ENCODE assay signal across 31 mouse cellular contexts in genomic region chr9:47059339-47060005, GRCm38 (mm10).
DNase-seq lines count a peak whose midpoint lies in the region; ATAC-seq and TF ChIP-seq lines count a peak whose summit lies in the region.
"Had no signal": no experiment of that assay in that cellular context is flagged by ENCODE, and none has a peak within 500 bp of the region (broad histone marks: within the 10 kb centered on the region; RNA-seq: fewer than 3 reads in every experiment).

No protein-coding gene starts in this region.

- H3K4me1 ChIP-seq in midbrain, embryonic 11.5 days (ENCODE audit: control insufficient read depth, insufficient read depth, low read length) = no peaks in the 10 kb centered on the region
- no peaks in the 10 kb centered on the region for H3K4me1 ChIP-seq in midbrain, embryonic 16.5 days (ENCODE audit: control insufficient read depth, insufficient read depth, low read length)
- no peaks in the 10 kb centered on the region for H3K4me1 ChIP-seq in embryonic facial prominence, embryonic 11.5 days (ENCODE audit: control insufficient read depth, insufficient read depth, low read length)
- H3K4me1 ChIP-seq: embryonic facial prominence, embryonic 12.5 days; embryonic facial prominence, embryonic 15.5 days; heart, embryonic 15.5 days had no signal

- ATAC-seq in midbrain, embryonic 11.5 days (ENCODE audit: low FRiP score) = no peak
- no peak for ATAC-seq in midbrain, embryonic 16.5 days
- ATAC-seq in embryonic facial prominence, embryonic 11.5 days (replicated peaks; ENCODE audit: insufficient number of reproducible peaks, low FRiP score, low TSS enrichment, low read depth) = no peak
- ATAC-seq: forebrain, embryonic 14.5 days; forebrain, postnatal 0 days; hindbrain, postnatal 0 days; inflammation-experienced regulatory T-cells, adult 6 months; intestine, embryonic 16.5 days; Patski had no signal

- no peak overlapping the region for H3K27ac ChIP-seq in midbrain, embryonic 11.5 days (ENCODE audit: low read depth, low read length)
- H3K27ac ChIP-seq in midbrain, embryonic 16.5 days (ENCODE audit: low read length) = no peak overlapping the region
- H3K27ac ChIP-seq in embryonic facial prominence, embryonic 11.5 days (replicated peaks; ENCODE audit: low read depth, low read length) = no peak overlapping the region
- H3K27ac ChIP-seq in layer of hippocampus, adult 2 months = no peak overlapping the region
- H3K27ac ChIP-seq: embryonic facial prominence, embryonic 12.5 days; embryonic facial prominence, embryonic 15.5 days; gastrocnemius, adult 2 months; heart, adult 2 months; heart, embryonic 15.5 days; hindbrain, embryonic 14.5 days; hindbrain, postnatal 0 days had no signal

- H3K9ac ChIP-seq in midbrain, embryonic 11.5 days (ENCODE audit: low read length) = no peak overlapping the region
- no peak overlapping the region for H3K9ac ChIP-seq in midbrain, embryonic 16.5 days (ENCODE audit: low read depth, low read length)
- no peak overlapping the region for H3K9ac ChIP-seq in embryonic facial prominence, embryonic 11.5 days (replicated peaks; ENCODE audit: low read length)
- H3K9ac ChIP-seq: embryonic facial prominence, embryonic 12.5 days; embryonic facial prominence, embryonic 15.5 days; forebrain, postnatal 0 days; heart, embryonic 15.5 days; hindbrain, embryonic 14.5 days had no signal

- peak; percentile 17 for DNase-seq in embryo, embryonic 11 days
- DNase-seq in embryo, embryonic 10 days (ENCODE audit: low spot score) = no peak
- DNase-seq in midbrain, embryonic 11.5 days (ENCODE audit: low spot score, missing footprints) = peak; percentile 69
- peak; percentile 33 for DNase-seq in embryonic facial prominence, embryonic 11.5 days (ENCODE audit: low spot score)
- no peak for DNase-seq in layer of hippocampus, adult 2 months (ENCODE audit: low spot score in 2 of 2)
- no peak for DNase-seq in kidney, adult 8-10 months
- DNase-seq: adrenal gland, postnatal 10 days; adrenal gland, postnatal 36 days; B cell, adult 2 months; cerebellum, adult 18-20 months; cerebellum, adult 9-11 months; cerebellum, postnatal 25 days; forebrain, postnatal 0 days; gastrocnemius, adult 2 months; gastrocnemius, postnatal 14 days; heart, adult 2 months; heart, postnatal 14 days; heart, postnatal 4 days had no signal

- H3K9me3 ChIP-seq in midbrain, embryonic 11.5 days (ENCODE audit: control insufficient read depth, low read length) = no peaks in the 10 kb centered on the region
- no peaks in the 10 kb centered on the region for H3K9me3 ChIP-seq in midbrain, embryonic 16.5 days (replicated peaks; ENCODE audit: control insufficient read depth, low read length, poor library complexity, severe bottlenecking)
- H3K9me3 ChIP-seq in embryonic facial prominence, embryonic 11.5 days (replicated peaks; ENCODE audit: control insufficient read depth, low read length) = no peaks in the 10 kb centered on the region
- H3K9me3 ChIP-seq: embryonic facial prominence, embryonic 12.5 days; embryonic facial prominence, embryonic 15.5 days; heart, embryonic 15.5 days had no signal

- no peaks in the 10 kb centered on the region for H3K36me3 ChIP-seq in midbrain, embryonic 11.5 days (ENCODE audit: control insufficient read depth, insufficient read depth, low read length)
- no peaks in the 10 kb centered on the region for H3K36me3 ChIP-seq in midbrain, embryonic 16.5 days (ENCODE audit: control insufficient read depth, insufficient read depth, low read length)
- H3K36me3 ChIP-seq in embryonic facial prominence, embryonic 11.5 days (replicated peaks; ENCODE audit: control insufficient read depth, insufficient read depth, low read depth, low read length) = no peaks in the 10 kb centered on the region
- H3K36me3 ChIP-seq: embryonic facial prominence, embryonic 12.5 days; embryonic facial prominence, embryonic 15.5 days; G1E; heart, embryonic 15.5 days had no signal

- 85% methylated on average over 7 of the region's 7 CpGs for WGBS in midbrain, embryonic 11.5 days
- 88% methylated on average over 7 of the region's 7 CpGs for WGBS in midbrain, embryonic 16.5 days
- 62% methylated on average over 7 of the region's 7 CpGs for WGBS in embryonic facial prominence, embryonic 11.5 days

- no peak overlapping the region for H3K4me3 ChIP-seq in midbrain, embryonic 11.5 days (ENCODE audit: low read depth, low read length)
- no peak overlapping the region for H3K4me3 ChIP-seq in midbrain, embryonic 16.5 days (ENCODE audit: low read depth, low read length)
- H3K4me3 ChIP-seq in embryonic facial prominence, embryonic 11.5 days (ENCODE audit: low read depth, low read length) = no peak overlapping the region
- no peak overlapping the region for H3K4me3 ChIP-seq in layer of hippocampus, adult 2 months
- H3K4me3 ChIP-seq: embryonic facial prominence, embryonic 12.5 days; embryonic facial prominence, embryonic 15.5 days; gastrocnemius, adult 2 months; heart, adult 2 months; heart, embryonic 15.5 days had no signal

- no peak for TF ChIP-seq CTCF in layer of hippocampus, adult 2 months (conservative IDR thresholded peaks at IDR 0.05)

- no peaks in the 10 kb centered on the region for H3K27me3 ChIP-seq in midbrain, embryonic 11.5 days (ENCODE audit: control insufficient read depth, insufficient read depth, low read length)
- H3K27me3 ChIP-seq in midbrain, embryonic 16.5 days (ENCODE audit: control insufficient read depth, insufficient read depth, low read depth, low read length) = no peaks in the 10 kb centered on the region
- no peaks in the 10 kb centered on the region for H3K27me3 ChIP-seq in embryonic facial prominence, embryonic 11.5 days (ENCODE audit: control insufficient read depth, insufficient read depth, low read length)
- H3K27me3 ChIP-seq: CH12.LX; embryonic facial prominence, embryonic 12.5 days; embryonic facial prominence, embryonic 15.5 days had no signal

- H3K4me2 ChIP-seq in midbrain, embryonic 11.5 days = no peak overlapping the region
- no peak overlapping the region for H3K4me2 ChIP-seq in midbrain, embryonic 16.5 days (ENCODE audit: low read length)
- H3K4me2 ChIP-seq in embryonic facial prominence, embryonic 11.5 days (ENCODE audit: low read depth, low read length) = no peak overlapping the region
- H3K4me2 ChIP-seq: embryonic facial prominence, embryonic 12.5 days; embryonic facial prominence, embryonic 15.5 days; heart, embryonic 11.5 days; heart, embryonic 15.5 days; hindbrain, embryonic 14.5 days had no signal

Comparison
In these comparisons a context has a peak if more than half of its experiments do, and no peak if none do; other contexts are left out.
1. DNase-seq: peak in embryo, embryonic 11 days (single experiment), midbrain, embryonic 11.5 days (single experiment) and embryonic facial prominence, embryonic 11.5 days (single experiment); none in embryo, embryonic 10 days (single experiment), layer of hippocampus, adult 2 months (0 of 2) and kidney, adult 8-10 months (0 of 2).